In the genomic region with DNA sequence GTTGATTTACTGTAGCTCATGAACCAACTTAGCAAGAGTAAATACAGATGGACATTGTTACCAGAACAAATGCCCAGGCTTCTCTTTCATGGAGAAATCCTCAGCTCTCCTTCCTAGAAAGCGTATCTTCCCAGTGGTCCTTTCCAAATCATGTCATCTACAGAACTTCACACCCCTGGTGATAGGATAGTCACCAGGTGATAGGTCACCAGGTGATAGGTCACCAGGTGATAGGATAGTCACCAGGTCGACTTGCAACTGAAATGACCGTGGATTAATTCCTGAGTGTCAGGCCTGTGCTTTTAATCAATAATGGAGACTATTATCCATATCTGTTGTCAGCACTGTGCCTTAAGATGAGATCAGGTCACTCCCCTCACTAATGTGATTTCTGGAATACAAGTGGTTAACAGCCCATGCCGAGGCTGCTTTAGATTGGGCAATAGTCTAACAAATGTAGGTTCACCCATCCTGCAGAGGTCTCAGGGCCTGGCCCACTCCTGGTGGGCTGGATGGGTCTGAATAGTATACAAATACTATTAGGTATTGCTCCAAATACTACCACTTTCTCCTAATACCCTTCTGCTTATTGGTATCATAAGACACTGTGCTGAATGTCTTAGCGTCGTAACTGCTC, we compare ENCODE assay signal across 30 mouse cellular contexts.
"Had no signal": no experiment of that assay in that cellular context is flagged by ENCODE, and none has a peak within 500 bp of the region (broad histone marks: within the 10 kb centered on the region; RNA-seq: fewer than 3 reads in every experiment).

No protein-coding gene starts in this region.

- H3K4me3 ChIP-seq: left cerebral cortex, adult 2 months; limb, embryonic 10.5 days; limb, embryonic 12.5 days; limb, embryonic 13.5 days; limb, embryonic 15.5 days; liver, embryonic 13.5 days; liver, embryonic 15.5 days; lung, embryonic 15.5 days; megakaryocyte, embryonic 14.5 days; midbrain, embryonic 10.5 days; midbrain, embryonic 12.5 days; midbrain, embryonic 13.5 days; midbrain, embryonic 15.5 days; myocyte; neural tube, embryonic 12.5 days; neural tube, embryonic 13.5 days had no signal

- H3K36me3 ChIP-seq: limb, embryonic 10.5 days; limb, embryonic 12.5 days; limb, embryonic 15.5 days; liver, embryonic 13.5 days; liver, embryonic 15.5 days; lung, embryonic 15.5 days; midbrain, embryonic 10.5 days; midbrain, embryonic 12.5 days; midbrain, embryonic 13.5 days; midbrain, embryonic 15.5 days; neural tube, embryonic 12.5 days; neural tube, embryonic 13.5 days had no signal

- H3K27me3 ChIP-seq: limb, embryonic 12.5 days; limb, embryonic 13.5 days; limb, embryonic 15.5 days; liver, embryonic 13.5 days; liver, embryonic 15.5 days; lung, embryonic 15.5 days; megakaryocyte, embryonic 14.5 days; midbrain, embryonic 12.5 days; midbrain, embryonic 13.5 days; midbrain, embryonic 15.5 days; neural tube, embryonic 12.5 days; neural tube, embryonic 13.5 days had no signal

- H3K9ac ChIP-seq: limb, embryonic 12.5 days; limb, embryonic 13.5 days; limb, embryonic 15.5 days; liver, embryonic 13.5 days; liver, embryonic 14.5 days; liver, embryonic 15.5 days; lung, embryonic 14.5 days; lung, embryonic 15.5 days; midbrain, embryonic 12.5 days; midbrain, embryonic 13.5 days; midbrain, embryonic 15.5 days; neural tube, embryonic 12.5 days; neural tube, embryonic 13.5 days had no signal

- H3K4me1 ChIP-seq: limb, embryonic 13.5 days; limb, embryonic 15.5 days; midbrain, embryonic 15.5 days had no signal

- ATAC-seq: lung, postnatal 0 days; midbrain, embryonic 13.5 days; midbrain, embryonic 15.5 days; midbrain, embryonic 16.5 days had no signal

- H3K27ac ChIP-seq: left cerebral cortex, adult 2 months; limb, embryonic 10.5 days; limb, embryonic 12.5 days; limb, embryonic 13.5 days; limb, embryonic 15.5 days; liver, embryonic 13.5 days; liver, embryonic 14.5 days; liver, embryonic 15.5 days; lung, embryonic 15.5 days; macrophage; midbrain, embryonic 10.5 days; midbrain, embryonic 12.5 days; midbrain, embryonic 13.5 days; midbrain, embryonic 15.5 days; neural tube, embryonic 12.5 days; neural tube, embryonic 13.5 days had no signal

- H3K9me3 ChIP-seq: limb, embryonic 10.5 days; limb, embryonic 12.5 days; limb, embryonic 13.5 days; limb, embryonic 15.5 days; liver, embryonic 13.5 days; liver, embryonic 15.5 days; lung, embryonic 15.5 days; megakaryocyte, embryonic 14.5 days; midbrain, embryonic 10.5 days; midbrain, embryonic 12.5 days; midbrain, embryonic 13.5 days; midbrain, embryonic 15.5 days; neural tube, embryonic 12.5 days; neural tube, embryonic 13.5 days had no signal

- DNase-seq: left cerebral cortex, postnatal 4 days; liver, embryonic 13.5 days; lung, adult 18-20 months; lung, adult 2 months; lung, embryonic 14.5 days; lung, postnatal 10 days; lung, postnatal 14 days; lung, postnatal 36 days; lung, postnatal 4 days; midbrain, embryonic 14.5 days had no signal

- H3K4me2 ChIP-seq: limb, embryonic 12.5 days; limb, embryonic 13.5 days; limb, embryonic 15.5 days; liver, embryonic 13.5 days; liver, embryonic 15.5 days; lung, embryonic 14.5 days; lung, embryonic 15.5 days; midbrain, embryonic 11.5 days; midbrain, embryonic 12.5 days; midbrain, embryonic 13.5 days; midbrain, embryonic 15.5 days; neural tube, embryonic 12.5 days; neural tube, embryonic 13.5 days had no signal
